Mouse (Mus musculus) bone marrow macrophage, adult 2 months (primary cell): ENCODE measurements around the gene She. TPM values are rescaled to one million over a fixed set of nuclear protein-coding genes. Genes with fewer than 3 reads are reported as not detected.

ENCODE experiments used
- H3K27ac ChIP-seq: 2 replicates; pipeline ENCODE4 v1.5.1; 2012; ENCODE audit warnings: low read depth, low read length; ENCODE audit not compliant: insufficient read depth
- H3K4me1 ChIP-seq: 2 replicates; pipeline ENCODE4 v1.6.1; 2012; ENCODE audit warnings: low read length; ENCODE audit not compliant: control insufficient read depth, insufficient read depth
- H3K4me3 ChIP-seq: 2 replicates; pipeline ENCODE4 v1.5.1; 2012; ENCODE audit warnings: mild to moderate bottlenecking, low read length, moderate library complexity; ENCODE audit not compliant: insufficient read depth
- CTCF ChIP-seq: IDR thresholded peaks from 2 replicates; pipeline ENCODE4 v1.5.1; 2012; ENCODE audit warnings: low read depth, mild to moderate bottlenecking, low read length, moderate library complexity
- POLR2A ChIP-seq: IDR thresholded peaks from 2 replicates; pipeline ENCODE4 v1.6.1; 2012; ENCODE audit warnings: mild to moderate bottlenecking, low read depth, low read length, borderline replicate concordance
- polyA plus RNA-seq: library from polyadenylated mRNA; stranded (reverse); fragments of >200 nt; gene quantifications from 2 replicates; pipeline ENCODE4 v1.2.4, GENCODE M21; 2012; ENCODE audit not compliant: missing spikeins, insufficient read depth, insufficient read length

The She gene
- polyA plus RNA-seq, 1 experiment: not detected

GRCm38 (mm10) chr3:89800774-89801506, 30.2 kb upstream of the She start:
- Histone ChIP-seq H3K4me3 (no peak overlapping the region), H3K27ac (peak overlapping the region; percentile 75), H3K4me1 (peaks cover 29% of the 10 kb centered on the region)
- TF ChIP-seq POLR2A (no peak), CTCF (no peak)

- TF ChIP-seq CTCF (no peak), POLR2A (no peak)
- no peak overlapping the region for H3K4me3 ChIP-seq
- peak overlapping the region; percentile 75 for H3K27ac ChIP-seq
- peaks cover 29% of the 10 kb centered on the region for H3K4me1 ChIP-seq
Observed at GRCm38 (mm10) chr3:89801507-89801847, 29.7 kb upstream of the She start.

GRCm38 (mm10) chr3:89802876-89803275, 28.3 kb upstream of the She start:
- Histone ChIP-seq H3K27ac (no peak overlapping the region), H3K4me3 (no peak overlapping the region), H3K4me1 (peaks cover 27% of the 10 kb centered on the region)
- TF ChIP-seq POLR2A (no peak), CTCF (no peak)

GRCm38 (mm10) chr3:89805179-89805578, 26.0 kb upstream of the She start:
- Histone ChIP-seq H3K4me1 (peaks cover 16% of the 10 kb centered on the region), H3K27ac (no peak overlapping the region), H3K4me3 (no peak overlapping the region)
- TF ChIP-seq CTCF (no peak), POLR2A (no peak)

GRCm38 (mm10) chr3:89806751-89807150, 24.4 kb upstream of the She start:
- Histone ChIP-seq H3K4me1 (peaks cover 11% of the 10 kb centered on the region), H3K27ac (peak overlapping the region; percentile 42; the same call in 1 of the 2 replicates), H3K4me3 (no peak overlapping the region)
- TF ChIP-seq POLR2A: no peak
- peak; percentile 26; the same call in 1 of the 2 replicates for TF ChIP-seq CTCF

- H3K4me1 ChIP-seq: peaks cover 7% of the 10 kb centered on the region
- H3K4me3 ChIP-seq: no peak overlapping the region
- H3K27ac ChIP-seq: peak overlapping the region; percentile 42; the same call in 1 of the 2 replicates
- TF ChIP-seq POLR2A (no peak), CTCF (no peak)
Observed at GRCm38 (mm10) chr3:89807171-89807570, 24.0 kb upstream of the She start.

- Histone ChIP-seq H3K27ac (no peak overlapping the region), H3K4me1 (peaks cover 4% of the 10 kb centered on the region; the same call in 1 of the 2 replicates), H3K4me3 (no peak overlapping the region)
- TF ChIP-seq CTCF: no peak
- no peak for TF ChIP-seq POLR2A
Observed at GRCm38 (mm10) chr3:89807881-89808280, 23.3 kb upstream of the She start.

- Histone ChIP-seq H3K27ac (no peak overlapping the region), H3K4me1 (peaks cover 4% of the 10 kb centered on the region; the same call in 1 of the 2 replicates), H3K4me3 (no peak overlapping the region)
- TF ChIP-seq CTCF (no peak), POLR2A (no peak)
Observed at GRCm38 (mm10) chr3:89808638-89809037, 22.5 kb upstream of the She start.

- Histone ChIP-seq H3K27ac (no peak overlapping the region), H3K4me1 (peaks cover 4% of the 10 kb centered on the region; the same call in 1 of the 2 replicates), H3K4me3 (no peak overlapping the region)
- no peak for TF ChIP-seq POLR2A
- TF ChIP-seq CTCF: no peak; the same call in 1 of the 2 replicates
Observed at GRCm38 (mm10) chr3:89810841-89811240, 20.3 kb upstream of the She start.

- Histone ChIP-seq H3K4me1 (0 out of 2 replicates have a peak, but pooled peaks cover 2% of the 10 kb centered on the region), H3K27ac (no peak overlapping the region), H3K4me3 (no peak overlapping the region)
- TF ChIP-seq CTCF (no peak), POLR2A (no peak)
Observed at GRCm38 (mm10) chr3:89812166-89812565, 19.0 kb upstream of the She start.
